In the genomic region with DNA sequence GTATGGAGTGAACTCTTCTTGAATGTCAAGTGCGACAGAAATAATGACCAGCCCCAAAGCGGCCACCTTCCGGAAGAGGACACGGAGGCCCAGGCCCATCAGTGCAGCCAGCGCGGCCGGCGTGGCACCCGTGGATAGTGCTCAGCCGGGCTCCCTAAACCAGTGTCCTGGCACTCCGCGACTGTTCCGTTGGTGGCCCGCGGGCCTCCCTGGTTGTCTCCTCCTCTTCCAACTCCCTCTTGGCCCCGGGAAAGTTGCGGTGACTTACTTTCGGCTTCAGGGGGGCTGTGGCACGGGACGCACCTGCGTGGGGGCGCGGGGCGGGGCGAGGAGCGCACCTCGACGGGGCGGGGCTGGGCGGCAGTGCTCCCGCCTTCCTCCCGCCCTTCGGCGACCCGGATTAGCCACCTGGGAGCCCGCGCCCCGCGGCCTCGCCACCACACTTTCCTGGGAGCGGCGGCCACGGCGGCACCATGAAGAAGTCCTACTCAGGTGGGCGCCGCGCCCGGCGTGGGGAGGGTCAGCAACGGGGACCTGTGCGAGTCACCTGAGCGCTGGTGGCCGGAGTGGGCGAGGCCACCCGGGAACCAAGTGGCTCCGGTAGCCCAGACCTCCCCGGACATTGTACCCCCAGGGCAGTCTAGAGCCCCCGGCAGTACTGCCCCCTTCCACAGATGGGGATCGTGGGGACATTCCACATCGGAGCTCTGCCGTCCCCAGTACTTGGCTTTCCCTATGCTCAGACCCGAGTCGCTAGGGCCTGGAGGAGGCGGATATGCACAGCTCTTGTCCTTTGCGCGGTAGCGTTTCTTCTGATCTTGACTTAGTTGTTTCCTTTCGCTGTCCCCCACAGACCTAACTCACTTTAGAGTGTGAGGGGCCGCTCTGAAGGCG, we compare ENCODE assay signal across 8 mouse cellular contexts. TPM values are rescaled to one million over a fixed set of nuclear protein-coding genes. Genes with fewer than 3 reads are reported as not detected.
DNase-seq lines count a peak whose midpoint lies in the region; ATAC-seq lines count a peak whose summit lies in the region.

TSS of gene Sept9 (plus strand) at position 380 of the 894 bp plus-strand sequence.

- H3K4me3 ChIP-seq in forebrain, embryonic 12.5 days (replicated peaks) = peak within 1 kb of the TSS; percentile 47
- H3K4me3 ChIP-seq in hindbrain, embryonic 11.5 days (ENCODE audit: low read depth, low read length) = peak within 1 kb of the TSS; percentile 35
- H3K4me3 ChIP-seq in stomach, embryonic 15.5 days (replicated peaks) = peak within 1 kb of the TSS; percentile 57

- peaks cover 10% of the 10 kb centered on the region for H3K4me1 ChIP-seq in forebrain, embryonic 12.5 days
- H3K4me1 ChIP-seq in hindbrain, embryonic 11.5 days (replicated peaks; ENCODE audit: control insufficient read depth, insufficient read depth, low read length) = peaks cover 6% of the 10 kb centered on the region
- peaks cover 33% of the 10 kb centered on the region for H3K4me1 ChIP-seq in stomach, embryonic 15.5 days

- peak within 1 kb of the TSS; percentile 38; the same call in 1 of the 2 replicates for H3K9ac ChIP-seq in forebrain, embryonic 12.5 days
- H3K9ac ChIP-seq in hindbrain, embryonic 11.5 days (ENCODE audit: low read depth, low read length) = 0 out of 2 replicates have a peak within 1 kb of the TSS, but pooled peaks have one; percentile 4
- peak within 1 kb of the TSS; percentile 46 for H3K9ac ChIP-seq in stomach, embryonic 15.5 days

- H3K4me2 ChIP-seq in forebrain, embryonic 12.5 days = peak within 1 kb of the TSS; percentile 76
- H3K4me2 ChIP-seq in hindbrain, embryonic 11.5 days (replicated peaks; ENCODE audit: low read depth, low read length) = peak within 1 kb of the TSS; percentile 48
- peak within 1 kb of the TSS; percentile 85 for H3K4me2 ChIP-seq in stomach, embryonic 15.5 days

- DNase-seq in urinary bladder, adult 18-20 months (ENCODE audit: low spot score in 2 of 2) = peak; percentile 45 to 76
- DNase-seq in urinary bladder, postnatal 10 days (ENCODE audit: low spot score) = no peak
- DNase-seq in hindbrain, embryonic 11.5 days (ENCODE audit: low spot score) = peak; percentile 48
- no peak for DNase-seq in layer of hippocampus, postnatal 36 days
- peak; percentile 58 for DNase-seq in lung, postnatal 36 days
- no peak for DNase-seq in cerebellum, adult 11-12 months

- ATAC-seq in forebrain, embryonic 12.5 days (ENCODE audit: low FRiP score) = no peak
- no peak for ATAC-seq in hindbrain, embryonic 11.5 days (ENCODE audit: low FRiP score)
- ATAC-seq in stomach, embryonic 15.5 days (ENCODE audit: insufficient read depth, low FRiP score, low read depth) = 0 out of 2 replicates have a peak, but pooled peaks have one; percentile 29

- H3K27me3 ChIP-seq in forebrain, embryonic 12.5 days = peaks cover 76% of the 10 kb centered on the region
- peaks cover 31% of the 10 kb centered on the region for H3K27me3 ChIP-seq in hindbrain, embryonic 11.5 days (ENCODE audit: control insufficient read depth, insufficient read depth, low read length)
- peaks cover 6% of the 10 kb centered on the region; the same call in 1 of the 2 replicates for H3K27me3 ChIP-seq in stomach, embryonic 15.5 days (replicated peaks)

- no peaks in the 10 kb centered on the region for H3K9me3 ChIP-seq in forebrain, embryonic 12.5 days
- H3K9me3 ChIP-seq in hindbrain, embryonic 11.5 days (ENCODE audit: control insufficient read depth, low read length) = no peaks in the 10 kb centered on the region
- H3K9me3 ChIP-seq in stomach, embryonic 15.5 days = no peaks in the 10 kb centered on the region

- H3K36me3 ChIP-seq in forebrain, embryonic 12.5 days (replicated peaks) = no peaks in the 10 kb centered on the region
- H3K36me3 ChIP-seq in hindbrain, embryonic 11.5 days (ENCODE audit: control insufficient read depth, insufficient read depth, low read length) = no peaks in the 10 kb centered on the region
- H3K36me3 ChIP-seq in stomach, embryonic 15.5 days = no peaks in the 10 kb centered on the region

- under 1% methylated on average over 55 of the region's 70 CpGs for whole genome bisulfite sequencing in forebrain, embryonic 12.5 days
- under 1% methylated on average over 67 of the region's 70 CpGs for WGBS in hindbrain, embryonic 11.5 days
- under 1% methylated on average over 70 of the region's 70 CpGs for WGBS in stomach, embryonic 15.5 days

- H3K27ac ChIP-seq in forebrain, embryonic 12.5 days = no peak within 1 kb of the TSS
- no peak within 1 kb of the TSS for H3K27ac ChIP-seq in hindbrain, embryonic 11.5 days (ENCODE audit: low read depth, low read length)
- peak within 1 kb of the TSS; percentile 63; the same call in 1 of the 2 replicates for H3K27ac ChIP-seq in stomach, embryonic 15.5 days

RNA-seq across cellular contexts. Expression of gene Sept9, which starts in this region (rescaled TPM):
- polyA plus RNA-seq in forebrain, embryonic 12.5 days (2016; fragmentation: Nextera tagmentation; extraction: Ambion mirVana) = 180 and 192 TPM in 2 replicates
- 126 and 141 TPM in 2 replicates for polyA plus RNA-seq in hindbrain, embryonic 11.5 days (2014; fragmentation: Nextera tagmentation; extraction: Ambion mirVana)
- total RNA-seq in layer of hippocampus, postnatal 36 days (2021) = 100 to 1,000 TPM; 106 to 110 TPM
- 107 and 121 TPM in 2 replicates for polyA plus RNA-seq in stomach, embryonic 15.5 days (2015; fragmentation: Nextera tagmentation; extraction: Ambion mirVana)

Comparison
In these comparisons a context has a peak if more than half of its experiments do, and no peak if none do; other contexts are left out.
1. DNase-seq: peak in urinary bladder, adult 18-20 months (2 of 2), hindbrain, embryonic 11.5 days (single experiment) and lung, postnatal 36 days (single experiment); none in urinary bladder, postnatal 10 days (single experiment), layer of hippocampus, postnatal 36 days (0 of 2) and cerebellum, adult 11-12 months (single experiment).
2. Peak in every context shown above with its lines, with median percentiles within 50 percentile points of each other: H3K4me2 ChIP-seq, H3K4me3 ChIP-seq and H3K9ac ChIP-seq.